8 mouse cellular contexts compared by ENCODE assay signal in genomic region chr1:82839296-82839613, GRCm38 (mm10). TPM values are rescaled to one million over a fixed set of nuclear protein-coding genes. Genes with fewer than 3 reads are reported as not detected.
A peak's percentile ranks its signal among the peaks of the same experiment; 100 is the strongest.
DNase-seq lines count a peak whose midpoint lies in the region; ATAC-seq lines count a peak whose summit lies in the region.

Agfg1 (plus strand) TSS chr1:82839483.

- DNase-seq in c-Kit-negative CD71-positive TER-119-positive erythroid progenitor cells, embryonic 14.5 days (ENCODE audit: low read depth, low spot score), result peak; percentile 81
- peak; percentile 49 for DNase-seq in fibroblast of lung, adult 2 months (ENCODE audit: low read depth)
- peak; percentile 95 for DNase-seq in kidney, postnatal 14 days
- DNase-seq in liver, embryonic 13.5 days, result peak; percentile 91
- DNase-seq in neural tube, embryonic 10.5 days (ENCODE audit: extremely low spot score, low spot score), result peak; percentile 97

- peaks cover 9 to 42% of the 10 kb centered on the region in 2 experiments for H3K4me1 ChIP-seq in heart, embryonic 14.5 days (ENCODE audit: control insufficient read depth in 2 of 2, insufficient read depth in 2 of 2, low read length in 2 of 2)
- peaks cover 87% of the 10 kb centered on the region for H3K4me1 ChIP-seq in liver, embryonic 13.5 days (replicated peaks)
- peaks cover 10% of the 10 kb centered on the region; the same call in 1 of the 2 replicates for H3K4me1 ChIP-seq in stomach, embryonic 16.5 days (ENCODE audit: control insufficient read depth, insufficient read depth, low read length)

- peak within 1 kb of the TSS; percentile 27 to 79; a peak in 3 of 4 replicates for H3K27ac ChIP-seq in heart, embryonic 14.5 days (replicated peaks in 1 of 2; ENCODE audit: control insufficient read depth in 1 of 2, insufficient read depth in 1 of 2, low read depth in 2 of 2, low read length in 2 of 2)
- H3K27ac ChIP-seq in liver, embryonic 13.5 days, result peak within 1 kb of the TSS; percentile 97
- peak within 1 kb of the TSS; percentile 82 for H3K27ac ChIP-seq in stomach, embryonic 16.5 days (ENCODE audit: low read length)

- peak within 1 kb of the TSS; percentile 97 for H3K9ac ChIP-seq in heart, embryonic 14.5 days (ENCODE audit: low read length)
- peak within 1 kb of the TSS; percentile 99 for H3K9ac ChIP-seq in liver, embryonic 13.5 days
- H3K9ac ChIP-seq in stomach, embryonic 16.5 days (ENCODE audit: low read length), result peak within 1 kb of the TSS; percentile 94

- no peaks in the 10 kb centered on the region for H3K27me3 ChIP-seq in heart, embryonic 14.5 days (ENCODE audit: control insufficient read depth, insufficient read depth, low read length)
- H3K27me3 ChIP-seq in liver, embryonic 13.5 days, result no peaks in the 10 kb centered on the region
- H3K27me3 ChIP-seq in stomach, embryonic 16.5 days (ENCODE audit: control insufficient read depth, insufficient read depth, low read length), result no peaks in the 10 kb centered on the region

- H3K4me2 ChIP-seq in heart, embryonic 14.5 days (ENCODE audit: low read length), result peak within 1 kb of the TSS; percentile 89
- peak within 1 kb of the TSS; percentile 77 for H3K4me2 ChIP-seq in liver, embryonic 13.5 days
- H3K4me2 ChIP-seq in stomach, embryonic 16.5 days (ENCODE audit: low read depth, low read length), result peak within 1 kb of the TSS; percentile 78

- peak within 1 kb of the TSS; percentile 98 to 100 for H3K4me3 ChIP-seq in heart, embryonic 14.5 days (ENCODE audit: control insufficient read depth in 1 of 2, insufficient read depth in 1 of 2, low read depth in 1 of 2, low read length in 2 of 2)
- peak within 1 kb of the TSS; percentile 99 for H3K4me3 ChIP-seq in liver, embryonic 13.5 days (replicated peaks)
- H3K4me3 ChIP-seq in stomach, embryonic 16.5 days (replicated peaks; ENCODE audit: low read length), result peak within 1 kb of the TSS; percentile 98

- WGBS in heart, embryonic 14.5 days, result under 1% methylated on average over 34 of the region's 34 CpGs
- under 1% methylated on average over 34 of the region's 34 CpGs for WGBS in liver, embryonic 13.5 days (ENCODE audit: insufficient replicate concordance)
- under 1% methylated on average over 32 of the region's 34 CpGs for WGBS in stomach, embryonic 16.5 days

- no peaks in the 10 kb centered on the region for H3K9me3 ChIP-seq in heart, embryonic 14.5 days (ENCODE audit: control insufficient read depth, low read length)
- H3K9me3 ChIP-seq in liver, embryonic 13.5 days (replicated peaks), result no peaks in the 10 kb centered on the region
- H3K9me3 ChIP-seq in stomach, embryonic 16.5 days (replicated peaks; ENCODE audit: control insufficient read depth, low read length), result no peaks in the 10 kb centered on the region

- peak; percentile 65 for ATAC-seq in CD4-positive, CD25-positive, alpha-beta regulatory T cell, adult 4 months
- ATAC-seq in heart, embryonic 14.5 days (ENCODE audit: insufficient number of reproducible peaks, insufficient read depth, low FRiP score, low read depth), result peak; percentile 75
- ATAC-seq in liver, embryonic 13.5 days (ENCODE audit: low read depth), result peak; percentile 61
- peak; percentile 89 for ATAC-seq in stomach, embryonic 16.5 days (ENCODE audit: insufficient read depth, low FRiP score)

- peaks cover 9% of the 10 kb centered on the region; the same call in 1 of the 2 replicates for H3K36me3 ChIP-seq in heart, embryonic 14.5 days (ENCODE audit: control insufficient read depth, insufficient read depth, low read length)
- peaks cover 27% of the 10 kb centered on the region for H3K36me3 ChIP-seq in liver, embryonic 13.5 days
- no peaks in the 10 kb centered on the region for H3K36me3 ChIP-seq in stomach, embryonic 16.5 days (ENCODE audit: control insufficient read depth, insufficient read depth, low read length)

RNA-seq across cellular contexts. Expression of gene Agfg1, which starts in this region (rescaled TPM):
- polyA plus RNA-seq in CD4-positive, CD25-positive, alpha-beta regulatory T cell, adult 4 months (2017; shearing (Covaris generic)), result 10 to 100 TPM; 18.8 to 32.8 TPM
- 38.6 and 44.6 TPM in 2 replicates for polyA plus RNA-seq in heart, embryonic 14.5 days (2014; fragmentation: Nextera tagmentation; extraction: Ambion mirVana)
- polyA plus RNA-seq in liver, embryonic 13.5 days (2015; fragmentation: Nextera tagmentation; extraction: Ambion mirVana), result 47.2 and 53.9 TPM in 2 replicates
- polyA plus RNA-seq in stomach, embryonic 16.5 days (2015; fragmentation: Nextera tagmentation; extraction: Ambion mirVana), result 17.0 and 21.6 TPM in 2 replicates

Comparison
In these comparisons a context has a peak if more than half of its experiments do, and no peak if none do; other contexts are left out.
1. Peak in every context shown above with its lines: DNase-seq, ATAC-seq, H3K4me3 ChIP-seq and H3K27ac ChIP-seq.